In genomic region chr2:163054335-163054840, GRCm38 (mm10) we compare ENCODE assay signal across 8 mouse cellular contexts. TPM values are rescaled to one million over a fixed set of nuclear protein-coding genes. Genes with fewer than 3 reads are reported as not detected.
DNase-seq lines count a peak whose midpoint lies in the region; ATAC-seq lines count a peak whose summit lies in the region.

Mybl2 (plus strand) TSS chr2:163054687.

- peak; percentile 97 to 100 for ATAC-seq in hematopoietic stem cell, adult 5-6 weeks (replicated peaks in 1 of 2; ENCODE audit: insufficient read depth in 1 of 2, low FRiP score in 2 of 2, low TSS enrichment in 1 of 2, low read depth in 1 of 2, poor library complexity in 2 of 2, severe bottlenecking in 2 of 2)
- ATAC-seq in lung, embryonic 16.5 days (ENCODE audit: low read depth) = peak; percentile 100

- no peaks in the 10 kb centered on the region for H3K36me3 ChIP-seq in lung, embryonic 16.5 days (ENCODE audit: control insufficient read depth, insufficient read depth, low read length)

- no peaks in the 10 kb centered on the region for H3K27me3 ChIP-seq in lung, embryonic 16.5 days (ENCODE audit: control insufficient read depth, insufficient read depth, low read depth, low read length)

- WGBS in lung, embryonic 16.5 days = under 1% methylated on average over 47 of the region's 48 CpGs

- peak; percentile 90 for DNase-seq in MEL-GATA-1-ER (ENCODE audit: extremely low read depth, low read depth)
- peak; percentile 42 for DNase-seq in cerebellum, adult 8-10 months
- DNase-seq in forelimb bud, embryonic 11.5 days (ENCODE audit: low read depth, low spot score) = peak; percentile 97
- DNase-seq in layer of hippocampus, adult 9-10 months (ENCODE audit: low spot score) = peak; percentile 47
- peak; percentile 70 for DNase-seq in ovary, postnatal 10 days (ENCODE audit: low spot score)
- peak; percentile 89 to 92 for DNase-seq in thymus, postnatal 10 days (ENCODE audit: low spot score in 2 of 2)

- H3K4me1 ChIP-seq in lung, embryonic 16.5 days (replicated peaks; ENCODE audit: control insufficient read depth, insufficient read depth, low read length) = peaks cover 24% of the 10 kb centered on the region

- peak within 1 kb of the TSS; percentile 79 for H3K9ac ChIP-seq in lung, embryonic 16.5 days (ENCODE audit: low read length)

- H3K27ac ChIP-seq in lung, embryonic 16.5 days (ENCODE audit: low read length) = no peak within 1 kb of the TSS

- H3K9me3 ChIP-seq in lung, embryonic 16.5 days (ENCODE audit: control insufficient read depth, low read length) = no peaks in the 10 kb centered on the region

- H3K4me3 ChIP-seq in lung, embryonic 16.5 days (ENCODE audit: low read length) = peak within 1 kb of the TSS; percentile 82

- H3K4me2 ChIP-seq in lung, embryonic 16.5 days (ENCODE audit: low read depth, low read length) = peak within 1 kb of the TSS; percentile 99

RNA-seq across cellular contexts. Expression of gene Mybl2, which starts in this region (rescaled TPM):
- 10.1 and 20.6 TPM in 2 replicates for total RNA-seq in hematopoietic stem cell, adult 5-6 weeks (2017)
- polyA plus RNA-seq in lung, embryonic 16.5 days (2015; fragmentation: Nextera tagmentation; extraction: Ambion mirVana) = 23.4 and 25.6 TPM in 2 replicates

Comparison
In these comparisons a context has a peak if more than half of its experiments do, and no peak if none do; other contexts are left out.
1. DNase-seq: peak in every context shown above with its lines; median percentile 97 in forelimb bud, embryonic 11.5 days; 90 in thymus, postnatal 10 days; 90 in MEL-GATA-1-ER; 70 in ovary, postnatal 10 days; 47 in layer of hippocampus, adult 9-10 months; 42 in cerebellum, adult 8-10 months.